Comparison of ENCODE assay signal across 27 mouse cellular contexts in the genomic region with DNA sequence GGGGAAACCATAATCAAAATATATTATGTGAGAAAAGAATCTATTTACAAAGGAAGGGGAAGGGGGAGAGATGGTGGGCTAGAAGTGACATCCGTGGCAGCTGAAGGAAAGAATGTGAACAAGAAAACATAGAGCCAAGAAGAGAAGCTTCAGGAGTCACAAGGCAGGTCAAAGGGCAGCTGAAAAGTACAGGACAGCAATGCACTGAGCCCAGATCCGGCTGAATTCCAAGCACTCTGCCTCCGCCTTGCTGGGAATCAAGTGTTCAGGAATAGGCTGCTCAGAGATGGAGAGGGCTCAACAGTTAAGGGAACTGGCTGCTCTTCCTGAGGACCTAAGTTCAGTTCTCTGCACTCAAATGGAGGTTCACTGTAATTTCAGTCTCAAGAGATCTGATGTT. TPM values are rescaled to one million over a fixed set of nuclear protein-coding genes. Genes with fewer than 3 reads are reported as not detected.
DNase-seq lines count a peak whose midpoint lies in the region; ATAC-seq and TF ChIP-seq lines count a peak whose summit lies in the region.
"Had no signal": no experiment of that assay in that cellular context is flagged by ENCODE, and none has a peak within 500 bp of the region (broad histone marks: within the 10 kb centered on the region; RNA-seq: fewer than 3 reads in every experiment).

No protein-coding gene starts in this region.

- H3K9ac ChIP-seq in kidney, embryonic 15.5 days, result no peak overlapping the region
- no peak overlapping the region for H3K9ac ChIP-seq in lung, embryonic 14.5 days
- no peak overlapping the region for H3K9ac ChIP-seq in lung, postnatal 0 days (replicated peaks; ENCODE audit: low read depth)
- H3K9ac ChIP-seq: embryonic facial prominence, embryonic 12.5 days; heart, embryonic 15.5 days; hindbrain, embryonic 13.5 days; limb, embryonic 12.5 days; liver, embryonic 12.5 days; liver, postnatal 0 days; midbrain, embryonic 12.5 days; neural tube, embryonic 13.5 days had no signal

- 52% methylated on average over 3 of the region's 3 CpGs for WGBS in kidney, embryonic 15.5 days
- WGBS in lung, embryonic 14.5 days, result 36% methylated on average over 3 of the region's 3 CpGs
- 48% methylated on average over 3 of the region's 3 CpGs for WGBS in lung, postnatal 0 days
- 45% methylated on average over 3 of the region's 3 CpGs for WGBS in embryonic facial prominence, embryonic 10.5 days

- H3K4me2 ChIP-seq in kidney, embryonic 15.5 days, result no peak overlapping the region
- no peak overlapping the region for H3K4me2 ChIP-seq in lung, embryonic 14.5 days
- H3K4me2 ChIP-seq in lung, postnatal 0 days (replicated peaks; ENCODE audit: low read depth, low read length), result no peak overlapping the region
- H3K4me2 ChIP-seq: embryonic facial prominence, embryonic 12.5 days; heart, embryonic 15.5 days; hindbrain, embryonic 13.5 days; limb, embryonic 12.5 days; liver, embryonic 12.5 days; midbrain, embryonic 12.5 days; neural tube, embryonic 13.5 days had no signal

- no peak for ATAC-seq in kidney, embryonic 15.5 days (replicated peaks; ENCODE audit: low FRiP score)
- ATAC-seq in lung, embryonic 14.5 days (ENCODE audit: insufficient read depth), result no peak
- ATAC-seq in lung, postnatal 0 days, result no peak
- ATAC-seq: forebrain, embryonic 14.5 days; intestine, embryonic 16.5 days; liver, embryonic 12.5 days; liver, postnatal 0 days; Patski had no signal

- H3K4me1 ChIP-seq in kidney, embryonic 15.5 days, result no peaks in the 10 kb centered on the region
- no peaks in the 10 kb centered on the region for H3K4me1 ChIP-seq in lung, embryonic 14.5 days (ENCODE audit: insufficient read depth)
- no peaks in the 10 kb centered on the region for H3K4me1 ChIP-seq in lung, postnatal 0 days (ENCODE audit: insufficient read depth, low read depth, low read length)
- H3K4me1 ChIP-seq in embryonic facial prominence, embryonic 10.5 days, result no peaks in the 10 kb centered on the region
- H3K4me1 ChIP-seq: embryonic facial prominence, embryonic 12.5 days; hindbrain, embryonic 13.5 days; limb, embryonic 12.5 days; midbrain, embryonic 12.5 days; neural tube, embryonic 13.5 days had no signal

- no peaks in the 10 kb centered on the region for H3K36me3 ChIP-seq in kidney, embryonic 15.5 days
- H3K36me3 ChIP-seq in lung, embryonic 14.5 days (ENCODE audit: insufficient read depth), result no peaks in the 10 kb centered on the region
- no peaks in the 10 kb centered on the region for H3K36me3 ChIP-seq in lung, postnatal 0 days (ENCODE audit: insufficient read depth, low read length)
- H3K36me3 ChIP-seq in embryonic facial prominence, embryonic 10.5 days (replicated peaks), result no peaks in the 10 kb centered on the region
- H3K36me3 ChIP-seq: embryonic facial prominence, embryonic 12.5 days; heart, embryonic 10.5 days; heart, embryonic 15.5 days; hindbrain, embryonic 13.5 days; limb, embryonic 12.5 days; liver, embryonic 12.5 days; midbrain, embryonic 12.5 days; neural tube, embryonic 13.5 days had no signal

- no peak for TF ChIP-seq EP300 in lung, postnatal 0 days (IDR thresholded peaks at IDR 0.05)

- no peak overlapping the region for H3K4me3 ChIP-seq in kidney, embryonic 15.5 days (replicated peaks)
- no peak overlapping the region for H3K4me3 ChIP-seq in lung, embryonic 14.5 days (ENCODE audit: low read depth, low read length)
- H3K4me3 ChIP-seq in lung, postnatal 0 days (ENCODE audit: low read depth, low read length), result no peak overlapping the region
- H3K4me3 ChIP-seq in embryonic facial prominence, embryonic 10.5 days, result no peak overlapping the region
- H3K4me3 ChIP-seq: embryonic facial prominence, embryonic 12.5 days; heart, embryonic 10.5 days; heart, embryonic 15.5 days; hindbrain, embryonic 13.5 days; limb, embryonic 12.5 days; liver, embryonic 12.5 days; midbrain, embryonic 12.5 days; neural tube, embryonic 13.5 days had no signal

- TF ChIP-seq CTCF in lung, embryonic 14.5 days (IDR thresholded peaks at IDR 0.05; ENCODE audit: low read depth), result no peak
- TF ChIP-seq CTCF in lung, postnatal 0 days (IDR thresholded peaks at IDR 0.05), result no peak

- H3K27me3 ChIP-seq in kidney, embryonic 15.5 days, result no peaks in the 10 kb centered on the region
- H3K27me3 ChIP-seq in lung, embryonic 14.5 days (ENCODE audit: insufficient read depth, low read length), result no peaks in the 10 kb centered on the region
- no peaks in the 10 kb centered on the region for H3K27me3 ChIP-seq in lung, postnatal 0 days (replicated peaks; ENCODE audit: insufficient read depth, low read length)
- H3K27me3 ChIP-seq in embryonic facial prominence, embryonic 10.5 days (replicated peaks; ENCODE audit: low read depth, poor library complexity, severe bottlenecking), result no peaks in the 10 kb centered on the region
- H3K27me3 ChIP-seq: embryonic facial prominence, embryonic 12.5 days; heart, embryonic 15.5 days; hindbrain, embryonic 13.5 days; limb, embryonic 12.5 days; liver, embryonic 12.5 days; midbrain, embryonic 12.5 days; neural tube, embryonic 13.5 days; Patski had no signal

- H3K9me3 ChIP-seq in kidney, embryonic 15.5 days (replicated peaks), result no peaks in the 10 kb centered on the region
- no peaks in the 10 kb centered on the region for H3K9me3 ChIP-seq in lung, embryonic 14.5 days (ENCODE audit: low read depth, low read length)
- H3K9me3 ChIP-seq in lung, postnatal 0 days (ENCODE audit: low read length), result no peaks in the 10 kb centered on the region
- no peaks in the 10 kb centered on the region for H3K9me3 ChIP-seq in embryonic facial prominence, embryonic 10.5 days
- H3K9me3 ChIP-seq: embryonic facial prominence, embryonic 12.5 days; heart, embryonic 10.5 days; heart, embryonic 15.5 days; hindbrain, embryonic 13.5 days; limb, embryonic 12.5 days; liver, embryonic 12.5 days; midbrain, embryonic 12.5 days; neural tube, embryonic 13.5 days had no signal

- H3K27ac ChIP-seq in kidney, embryonic 15.5 days, result no peak overlapping the region
- no peak overlapping the region for H3K27ac ChIP-seq in lung, embryonic 14.5 days (ENCODE audit: low read depth)
- no peak overlapping the region for H3K27ac ChIP-seq in lung, postnatal 0 days (ENCODE audit: low read length)
- H3K27ac ChIP-seq in embryonic facial prominence, embryonic 10.5 days (replicated peaks), result no peak overlapping the region
- H3K27ac ChIP-seq: embryonic facial prominence, embryonic 12.5 days; heart, embryonic 10.5 days; heart, embryonic 15.5 days; hindbrain, embryonic 13.5 days; limb, embryonic 12.5 days; liver, embryonic 12.5 days; midbrain, embryonic 12.5 days; neural tube, embryonic 13.5 days had no signal

- DNase-seq in kidney, adult 11 months, result peak; percentile 11
- peak; percentile 59 for DNase-seq in lung, embryonic 14.5 days
- no peak for DNase-seq in lung, postnatal 0 days (ENCODE audit: low spot score)
- peak; percentile 13 for DNase-seq in kidney, postnatal 10 days
- peak; percentile 69 for DNase-seq in yolk sac, embryonic 10.5 days (ENCODE audit: low spot score)
- no peak for DNase-seq in embryonic facial prominence, embryonic 10.5 days (ENCODE audit: low spot score)
- DNase-seq: adrenal gland, postnatal 14 days; cerebellum, adult 11-12 months; cerebellum, adult 9-11 months; gastrocnemius, postnatal 25 days; heart, adult 11 months; liver, postnatal 0 days; lung, postnatal 14 days; thymus, adult 2 months; thymus, postnatal 36 days had no signal

RNA-seq across cellular contexts. Expression of a gene that starts 16.5 kb away (rescaled TPM):
- polyA plus RNA-seq in kidney, embryonic 15.5 days (2015; fragmentation: Nextera tagmentation; extraction: Ambion mirVana), result 130 and 131 TPM in 2 replicates
- polyA plus RNA-seq in lung, embryonic 14.5 days (2014; fragmentation: Nextera tagmentation; extraction: Ambion mirVana), result 127 and 128 TPM in 2 replicates
- 57.2 and 69.7 TPM in 2 replicates for polyA plus RNA-seq in lung, postnatal 0 days (2015; fragmentation: Nextera tagmentation; extraction: Ambion mirVana)
- polyA plus RNA-seq in embryonic facial prominence, embryonic 10.5 days (2016; fragmentation: Nextera tagmentation; extraction: Ambion mirVana), result 130 and 135 TPM in 2 replicates

Comparison
In these comparisons a context has a peak if more than half of its experiments do, and no peak if none do; other contexts are left out.
1. DNase-seq: peak in kidney, adult 11 months (single experiment), lung, embryonic 14.5 days (single experiment), kidney, postnatal 10 days (single experiment) and yolk sac, embryonic 10.5 days (single experiment); none in lung, postnatal 0 days (single experiment) and embryonic facial prominence, embryonic 10.5 days (single experiment).